Mouse (Mus musculus) neural tube, embryonic 14.5 days (tissue): ENCODE data around the gene Gm37240. TPM values are rescaled to one million over a fixed set of nuclear protein-coding genes. Genes with fewer than 3 reads are reported as not detected.
A peak's percentile ranks its signal among the peaks of the same experiment; 100 is the strongest.

Experiments
- ATAC-seq: fragments of 200-750 bp; cut with Nextera tagmentation; 2 replicates; pipeline ENCODE4 v1.8.0; 2017; ENCODE audit warnings: low read depth, mild to moderate bottlenecking, moderate TSS enrichment, moderate library complexity
- H3K27ac ChIP-seq: fragments of 300-500 bp; sonication (generic); 2 replicates; pipeline ENCODE4 v1.5.1; 2014; ENCODE audit warnings: low read depth, mild to moderate bottlenecking, control low read depth, low read length, moderate library complexity, mixed read lengths
- H3K27me3 ChIP-seq: fragments of 300-500 bp; sonication (generic); 2 replicates; pipeline ENCODE4 v1.6.1; 2014; ENCODE audit warnings: low read length; ENCODE audit not compliant: control insufficient read depth, insufficient read depth
- H3K36me3 ChIP-seq: fragments of 300-500 bp; sonication (generic); 2 replicates; pipeline ENCODE4 v1.6.1; 2014; ENCODE audit warnings: low read length, mixed read lengths; ENCODE audit not compliant: control insufficient read depth, insufficient read depth
- H3K4me1 ChIP-seq: fragments of 300-500 bp; sonication (generic); 2 replicates; pipeline ENCODE4 v1.6.1; 2014; ENCODE audit warnings: low read length; ENCODE audit not compliant: control insufficient read depth, insufficient read depth
- H3K4me2 ChIP-seq: fragments of 300-500 bp; sonication (generic); 2 replicates; pipeline ENCODE4 v1.6.1; 2014; ENCODE audit warnings: mild to moderate bottlenecking, low read depth, low read length, control low read depth
- H3K4me3 ChIP-seq: fragments of 300-500 bp; sonication (generic); 2 replicates; pipeline ENCODE4 v1.5.1; 2014; ENCODE audit warnings: low read depth, low read length, control low read depth, mixed read lengths
- H3K9ac ChIP-seq: fragments of 300-500 bp; sonication (generic); replicated peaks from 2 replicates; pipeline ENCODE4 v1.6.1; 2014; ENCODE audit warnings: low read depth, mild to moderate bottlenecking, control low read depth, low read length, mixed read lengths
- H3K9me3 ChIP-seq: fragments of 300-500 bp; sonication (generic); 2 replicates; pipeline ENCODE4 v1.6.1; 2016; ENCODE audit warnings: low read length; ENCODE audit not compliant: control insufficient read depth
- WGBS: fragments of 180-500 bp; shearing (Covaris S2); extraction: QIAGEN DNeasy Blood & Tissue Kit; methylation state at CpG from one replicate; pipeline ENCODE4 v1.1.7; 2014; 5-methylcytosine and 5-hydroxymethylcytosine counted together
- polyA plus RNA-seq: library from polyadenylated mRNA; unstranded; fragments of >200 nt; fragmentation: Nextera tagmentation; extraction: Ambion mirVana; gene quantifications from 2 replicates; pipeline ENCODE4 v1.2.1, GENCODE M21; 2014

The Gm37240 gene
- polyA plus RNA-seq, 1 experiment from 2014 or later, result not detected

DNA sequence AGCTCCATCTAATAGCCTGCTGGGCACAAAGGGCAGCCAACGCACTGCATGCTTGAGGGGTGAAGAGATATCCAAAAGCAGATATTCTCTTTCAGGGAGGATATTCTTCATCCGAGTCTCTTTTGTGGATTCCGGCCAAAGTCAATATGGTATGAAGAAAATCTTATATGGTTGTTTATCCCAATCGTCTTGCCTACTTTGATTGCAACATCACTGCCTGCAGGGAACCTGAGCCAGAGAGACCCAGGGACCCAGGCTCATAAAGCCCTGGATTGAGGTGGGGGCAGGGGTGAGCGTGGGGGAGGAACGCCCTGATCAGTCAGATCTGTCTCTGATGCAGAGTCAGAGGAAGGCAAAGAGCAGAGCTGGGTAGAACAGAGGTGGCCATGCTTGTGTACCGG, 122.4 kb downstream of the Gm37240 start:
- H3K4me2 ChIP-seq, result no peak overlapping the region
- no peak overlapping the region for H3K4me3 ChIP-seq
- no peak overlapping the region for H3K9ac ChIP-seq
- no peaks in the 10 kb centered on the region for H3K27me3 ChIP-seq
- peaks cover 2% of the 10 kb centered on the region; the same call in 1 of the 2 replicates for H3K4me1 ChIP-seq
- no peak overlapping the region; the same call in 1 of the 2 replicates for H3K27ac ChIP-seq
- ATAC-seq, result no peak
- H3K36me3 ChIP-seq, result no peaks in the 10 kb centered on the region
- no peaks in the 10 kb centered on the region for H3K9me3 ChIP-seq
- 57% methylated on average over 7 of the region's 7 CpGs for WGBS

GRCm38 (mm10) chr3:85764008-85764834, 123.1 kb downstream of the Gm37240 start:
- peaks cover 2% of the 10 kb centered on the region; the same call in 1 of the 2 replicates for H3K4me1 ChIP-seq
- no peak overlapping the region for H3K9ac ChIP-seq
- H3K27me3 ChIP-seq, result no peaks in the 10 kb centered on the region
- 29% methylated on average over 18 of the region's 18 CpGs for WGBS
- H3K4me3 ChIP-seq, result no peak overlapping the region
- peak; percentile 58; the same call in 1 of the 2 replicates for ATAC-seq
- H3K4me2 ChIP-seq, result no peak overlapping the region; the same call in 1 of the 2 replicates
- H3K9me3 ChIP-seq, result no peaks in the 10 kb centered on the region
- H3K36me3 ChIP-seq, result no peaks in the 10 kb centered on the region
- H3K27ac ChIP-seq, result no peak overlapping the region; the same call in 1 of the 2 replicates

- peak; percentile 28; the same call in 1 of the 2 replicates for ATAC-seq
- no peak overlapping the region for H3K4me3 ChIP-seq
Measured at GRCm38 (mm10) chr3:85757944-85758343, 129.4 kb downstream of the Gm37240 start.

GRCm38 (mm10) chr3:85757435-85757834, 129.9 kb downstream of the Gm37240 start:
- 80% methylated on average over 4 of the region's 4 CpGs for WGBS
- Histone ChIP-seq H3K36me3 (no peaks in the 10 kb centered on the region), H3K9me3 (no peaks in the 10 kb centered on the region), H3K27me3 (no peaks in the 10 kb centered on the region), H3K4me3 (no peak overlapping the region), H3K9ac (no peak overlapping the region), H3K4me1 (no peaks in the 10 kb centered on the region), H3K4me2 (no peak overlapping the region), H3K27ac (no peak overlapping the region)
- no peak for ATAC-seq

More at GRCm38 (mm10) chr3:85757944-85758343, 129.4 kb downstream of the Gm37240 start:
- Histone ChIP-seq H3K36me3 (no peaks in the 10 kb centered on the region), H3K27me3 (no peaks in the 10 kb centered on the region), H3K27ac (no peak overlapping the region), H3K4me1 (no peaks in the 10 kb centered on the region), H3K9ac (no peak overlapping the region), H3K4me2 (no peak overlapping the region), H3K9me3 (no peaks in the 10 kb centered on the region)
- WGBS, result 33% methylated on average over 2 of the region's 2 CpGs

- Histone ChIP-seq H3K27me3 (no peaks in the 10 kb centered on the region), H3K36me3 (no peaks in the 10 kb centered on the region), H3K4me1 (no peaks in the 10 kb centered on the region), H3K4me3 (no peak overlapping the region), H3K4me2 (no peak overlapping the region), H3K9me3 (no peaks in the 10 kb centered on the region), H3K27ac (no peak overlapping the region), H3K9ac (no peak overlapping the region)
- no peak for ATAC-seq
- 62% methylated on average over 4 of the region's 4 CpGs for WGBS
Measured at GRCm38 (mm10) chr3:85749348-85749747, 138.0 kb downstream of the Gm37240 start.

DNA sequence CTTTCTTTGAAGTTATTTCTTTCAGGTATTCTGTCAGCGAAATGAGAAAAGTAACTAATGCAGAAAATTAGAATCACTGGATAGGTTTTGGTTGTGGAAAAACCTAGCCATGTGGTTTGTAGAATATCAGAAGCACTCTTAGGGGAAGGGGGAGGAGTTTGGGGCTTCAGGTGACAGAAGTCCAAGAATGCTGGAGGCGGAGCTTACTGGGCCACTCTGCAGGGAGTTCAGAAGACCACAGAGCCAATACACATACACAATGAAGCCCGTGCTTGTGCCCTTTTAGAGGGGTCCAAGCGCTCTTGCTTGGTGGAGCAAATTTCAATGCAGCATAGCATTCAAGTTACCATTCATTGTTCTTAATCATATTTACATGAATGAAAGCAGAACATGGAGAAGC, 138.5 kb downstream of the Gm37240 start:
- Histone ChIP-seq H3K27ac (no peak overlapping the region), H3K4me1 (no peaks in the 10 kb centered on the region), H3K9me3 (no peaks in the 10 kb centered on the region), H3K27me3 (no peaks in the 10 kb centered on the region), H3K4me2 (no peak overlapping the region), H3K9ac (no peak overlapping the region), H3K4me3 (no peak overlapping the region), H3K36me3 (no peaks in the 10 kb centered on the region)
- no peak for ATAC-seq
- 26% methylated on average over 4 of the region's 4 CpGs for WGBS

GRCm38 (mm10) chr3:85746116-85746515, 141.2 kb downstream of the Gm37240 start:
- Histone ChIP-seq H3K27me3 (no peaks in the 10 kb centered on the region), H3K4me2 (no peak overlapping the region), H3K4me3 (no peak overlapping the region), H3K9ac (no peak overlapping the region), H3K9me3 (no peaks in the 10 kb centered on the region), H3K4me1 (no peaks in the 10 kb centered on the region), H3K27ac (no peak overlapping the region), H3K36me3 (no peaks in the 10 kb centered on the region)
- 58% methylated on average over 4 of the region's 4 CpGs for WGBS
- no peak for ATAC-seq

DNA sequence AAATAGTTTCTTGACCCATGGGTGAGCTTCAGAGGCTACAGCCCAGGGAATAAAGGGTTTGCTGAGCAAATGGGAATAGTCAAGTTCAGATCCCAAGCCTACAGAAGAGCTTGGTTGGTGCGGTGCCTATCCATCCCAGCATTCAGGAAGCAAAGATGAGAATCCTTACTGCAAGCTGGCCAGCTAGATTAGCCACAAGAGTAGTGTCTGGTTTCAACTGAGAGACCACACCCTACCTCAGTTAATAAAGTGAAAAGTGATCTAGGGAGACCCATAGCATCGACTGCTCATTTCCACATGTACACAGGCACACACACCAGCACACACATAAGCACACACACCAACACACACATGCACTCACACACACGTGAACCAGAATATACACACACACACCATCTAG, 145.6 kb downstream of the Gm37240 start:
- H3K9ac ChIP-seq, result no peak overlapping the region
- no peak for ATAC-seq
- 86% methylated on average over 3 of the region's 3 CpGs for WGBS
- H3K4me3 ChIP-seq, result no peak overlapping the region
- no peak overlapping the region for H3K27ac ChIP-seq
- no peaks in the 10 kb centered on the region for H3K27me3 ChIP-seq
- no peaks in the 10 kb centered on the region for H3K36me3 ChIP-seq
- no peaks in the 10 kb centered on the region for H3K9me3 ChIP-seq
- H3K4me1 ChIP-seq, result no peaks in the 10 kb centered on the region
- H3K4me2 ChIP-seq, result no peak overlapping the region

GRCm38 (mm10) chr3:85738591-85738990, 148.7 kb downstream of the Gm37240 start:
- Histone ChIP-seq H3K9ac (no peak overlapping the region), H3K4me2 (no peak overlapping the region), H3K4me3 (no peak overlapping the region), H3K27ac (no peak overlapping the region), H3K36me3 (no peaks in the 10 kb centered on the region), H3K9me3 (no peaks in the 10 kb centered on the region), H3K27me3 (no peaks in the 10 kb centered on the region), H3K4me1 (no peaks in the 10 kb centered on the region)
- ATAC-seq, result no peak
- 71% methylated on average over 3 of the region's 3 CpGs for WGBS
